Mouse (Mus musculus) midbrain, embryonic 16.5 days (tissue): ENCODE data around the gene Adcy9. TPM values are rescaled to one million over a fixed set of nuclear protein-coding genes. Genes with fewer than 3 reads are reported as not detected.

Experiments used
- ATAC-seq: fragments of 200-750 bp; cut with Nextera tagmentation; 2 replicates; pipeline ENCODE4 v1.8.0; 2017; ENCODE audit warnings: moderate TSS enrichment
- H3K27ac ChIP-seq: fragments of 300-500 bp; sonication (generic); 2 replicates; pipeline ENCODE4 v1.5.1; 2014; ENCODE audit warnings: mild to moderate bottlenecking, low read length, mixed read lengths
- H3K27me3 ChIP-seq: fragments of 300-500 bp; sonication (generic); 2 replicates; pipeline ENCODE4 v1.6.1; 2014; ENCODE audit warnings: low read depth, low read length, mixed read lengths; ENCODE audit not compliant: control insufficient read depth, insufficient read depth
- H3K36me3 ChIP-seq: fragments of 300-500 bp; sonication (generic); 2 replicates; pipeline ENCODE4 v1.6.1; 2014; ENCODE audit warnings: mild to moderate bottlenecking, low read length, moderate library complexity, mixed read lengths; ENCODE audit not compliant: control insufficient read depth, insufficient read depth
- H3K4me1 ChIP-seq: fragments of 300-500 bp; sonication (generic); 2 replicates; pipeline ENCODE4 v1.6.1; 2014; ENCODE audit warnings: mild to moderate bottlenecking, low read length, mixed read lengths; ENCODE audit not compliant: control insufficient read depth, insufficient read depth
- H3K4me2 ChIP-seq: fragments of 300-500 bp; sonication (generic); 2 replicates; pipeline ENCODE4 v1.6.1; 2014; ENCODE audit warnings: mild to moderate bottlenecking, low read length, mixed read lengths
- H3K4me3 ChIP-seq: fragments of 300-500 bp; sonication (generic); 2 replicates; pipeline ENCODE4 v1.5.1; 2014; ENCODE audit warnings: low read depth, mild to moderate bottlenecking, low read length, moderate library complexity, mixed read lengths
- H3K9ac ChIP-seq: fragments of 300-500 bp; sonication (generic); 2 replicates; pipeline ENCODE4 v1.6.1; 2014; ENCODE audit warnings: low read depth, low read length, mixed read lengths
- H3K9me3 ChIP-seq: fragments of 300-500 bp; sonication (generic); replicated peaks from 2 replicates; pipeline ENCODE4 v1.6.1; 2014; ENCODE audit warnings: mild to moderate bottlenecking, low read length, mixed read lengths; ENCODE audit not compliant: control insufficient read depth, poor library complexity, severe bottlenecking
- WGBS: fragments of 180-500 bp; shearing (Covaris S2); extraction: QIAGEN DNeasy Blood & Tissue Kit; methylation state at CpG from one replicate; pipeline ENCODE4 v1.1.7; 2014; 5-methylcytosine and 5-hydroxymethylcytosine counted together
- polyA plus RNA-seq: library from polyadenylated mRNA; unstranded; fragments of >200 nt; fragmentation: Nextera tagmentation; extraction: Ambion mirVana; gene quantifications from 2 replicates; pipeline ENCODE4 v1.2.1, GENCODE M21; 2015

The Adcy9 gene
- polyA plus RNA-seq, 1 experiment from 2014 or later = 4.0 TPM

DNA sequence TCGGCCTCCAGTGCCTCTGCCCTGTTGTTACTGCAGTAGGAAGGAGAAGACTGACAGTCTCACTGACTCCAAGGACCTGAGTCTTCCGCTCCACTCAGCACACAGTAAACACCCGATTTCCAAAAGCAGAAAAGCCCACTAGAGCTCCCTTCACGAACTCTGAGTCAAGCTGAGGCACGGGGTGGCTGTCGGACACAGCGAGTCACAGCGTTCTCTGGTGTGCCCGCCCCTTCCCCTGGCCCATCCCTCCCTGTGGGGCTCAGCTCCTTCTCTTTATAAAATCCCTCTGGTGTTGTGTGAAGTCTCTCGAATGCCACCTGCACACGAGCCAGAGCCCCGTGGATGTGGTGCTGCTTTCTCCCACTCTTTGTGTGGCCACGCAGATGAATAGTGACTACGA lies 7.0 kb downstream of the Adcy9 start:
- Histone ChIP-seq H3K9me3 (no peaks in the 10 kb centered on the region), H3K9ac (peak overlapping the region; percentile 46; the same call in 1 of the 2 replicates), H3K27me3 (no peaks in the 10 kb centered on the region), H3K4me1 (peaks cover 47% of the 10 kb centered on the region), H3K4me2 (peak overlapping the region; percentile 25), H3K27ac (no peak overlapping the region), H3K4me3 (no peak overlapping the region), H3K36me3 (no peaks in the 10 kb centered on the region)
- 48% methylated on average over 14 of the region's 14 CpGs for WGBS
- ATAC-seq = no peak

DNA sequence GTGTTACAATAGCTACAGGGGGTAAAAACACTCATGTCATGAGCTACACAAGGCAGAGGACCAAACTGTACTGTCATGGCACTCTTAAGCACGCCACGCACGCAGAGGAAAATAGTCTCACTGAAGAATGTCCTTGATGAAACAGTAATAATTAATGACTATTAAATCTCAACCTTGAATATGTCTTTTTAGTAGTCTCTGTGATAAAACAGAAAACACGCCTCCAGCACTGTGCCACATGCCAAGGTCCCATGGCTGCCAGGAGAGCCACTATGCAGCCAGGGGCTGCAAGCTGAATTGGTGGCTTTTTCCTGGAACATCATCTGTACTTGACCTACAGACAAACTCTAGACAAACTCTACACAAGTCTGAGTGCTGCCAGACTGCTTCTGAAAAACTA lies 8.0 kb downstream of the Adcy9 start:
- Histone ChIP-seq H3K27me3 (no peaks in the 10 kb centered on the region), H3K9me3 (no peaks in the 10 kb centered on the region), H3K36me3 (no peaks in the 10 kb centered on the region), H3K9ac (no peak overlapping the region), H3K4me1 (peaks cover 39% of the 10 kb centered on the region), H3K4me2 (no peak overlapping the region), H3K27ac (no peak overlapping the region), H3K4me3 (no peak overlapping the region)
- ATAC-seq = no peak
- WGBS = 85% methylated on average over 4 of the region's 4 CpGs

DNA sequence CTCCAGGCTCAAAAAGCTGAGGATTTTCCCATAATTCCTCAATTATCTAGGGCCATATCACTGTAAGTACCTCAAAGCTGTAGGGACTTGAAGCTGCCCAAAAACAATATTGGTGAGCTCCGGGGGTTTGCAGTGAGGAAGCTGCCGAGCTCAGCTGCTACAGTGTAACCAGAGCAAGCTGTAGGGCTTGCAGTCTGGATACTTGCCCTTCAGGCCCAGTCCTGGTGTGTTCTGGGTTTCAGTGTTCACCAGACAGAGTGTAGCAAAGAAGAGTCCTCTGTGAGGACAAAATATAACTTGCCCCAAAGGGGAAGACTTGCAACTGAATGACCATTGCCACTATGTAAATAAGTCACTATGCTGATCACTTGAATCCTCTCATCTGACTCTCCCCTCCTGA lies 9.0 kb downstream of the Adcy9 start:
- Histone ChIP-seq H3K36me3 (no peaks in the 10 kb centered on the region), H3K9ac (no peak overlapping the region), H3K4me1 (peaks cover 31% of the 10 kb centered on the region), H3K27me3 (no peaks in the 10 kb centered on the region), H3K27ac (no peak overlapping the region), H3K4me3 (no peak overlapping the region), H3K9me3 (no peaks in the 10 kb centered on the region), H3K4me2 (no peak overlapping the region)
- ATAC-seq = no peak
- 78% methylated on average over 2 of the region's 2 CpGs for WGBS

DNA sequence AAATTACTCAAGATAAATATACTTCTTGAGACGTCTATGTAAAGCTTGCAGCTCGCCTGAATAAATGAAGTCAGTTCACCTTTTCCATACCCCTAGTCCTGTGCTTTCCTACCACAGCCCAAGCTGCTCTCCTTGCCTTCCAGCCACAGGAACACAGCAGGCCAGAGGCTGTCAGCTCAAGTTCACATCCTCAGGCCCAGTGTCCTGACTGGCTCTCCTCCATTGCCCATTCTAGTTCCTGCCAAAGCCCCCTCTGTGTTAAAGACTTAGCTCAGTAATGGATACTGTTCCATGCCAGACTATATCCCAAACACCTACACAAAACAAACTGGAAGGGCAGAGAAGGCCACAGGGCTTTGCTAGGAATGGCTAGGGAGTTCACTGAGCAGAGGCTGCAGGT lies 12.8 kb downstream of the Adcy9 start:
- Histone ChIP-seq H3K36me3 (no peaks in the 10 kb centered on the region), H3K27ac (no peak overlapping the region), H3K27me3 (no peaks in the 10 kb centered on the region), H3K4me3 (no peak overlapping the region), H3K4me2 (no peak overlapping the region), H3K9ac (no peak overlapping the region), H3K4me1 (0 out of 2 replicates have a peak, but pooled peaks cover 2% of the 10 kb centered on the region), H3K9me3 (no peaks in the 10 kb centered on the region)
- WGBS = 77% methylated on average over 2 of the region's 2 CpGs
- ATAC-seq = no peak

DNA sequence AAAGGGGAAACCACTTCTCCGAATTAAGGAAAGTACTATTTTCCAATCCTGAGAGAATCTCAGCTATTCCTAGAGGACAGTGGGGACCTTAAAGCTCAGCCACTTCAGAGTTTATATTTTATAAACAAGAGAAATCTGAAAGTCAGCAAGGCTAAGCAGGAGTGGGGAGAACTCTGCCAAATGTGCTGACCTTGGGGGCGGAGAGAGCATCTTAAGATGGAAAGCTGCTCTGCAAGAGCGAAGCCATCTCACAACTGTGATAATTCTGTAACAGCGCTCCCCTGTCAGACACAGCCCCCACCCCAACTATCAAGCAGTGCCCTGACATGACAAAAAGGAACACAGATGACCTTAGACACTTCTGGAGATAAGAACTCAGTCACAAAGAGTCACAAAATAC lies 13.6 kb downstream of the Adcy9 start:
- Histone ChIP-seq H3K4me3 (no peak overlapping the region), H3K9me3 (no peaks in the 10 kb centered on the region), H3K9ac (no peak overlapping the region), H3K4me2 (no peak overlapping the region), H3K4me1 (0 out of 2 replicates have a peak, but pooled peaks cover 2% of the 10 kb centered on the region), H3K36me3 (no peaks in the 10 kb centered on the region), H3K27ac (no peak overlapping the region), H3K27me3 (no peaks in the 10 kb centered on the region)
- 69% methylated on average over 4 of the region's 4 CpGs for WGBS
- no peak for ATAC-seq

DNA sequence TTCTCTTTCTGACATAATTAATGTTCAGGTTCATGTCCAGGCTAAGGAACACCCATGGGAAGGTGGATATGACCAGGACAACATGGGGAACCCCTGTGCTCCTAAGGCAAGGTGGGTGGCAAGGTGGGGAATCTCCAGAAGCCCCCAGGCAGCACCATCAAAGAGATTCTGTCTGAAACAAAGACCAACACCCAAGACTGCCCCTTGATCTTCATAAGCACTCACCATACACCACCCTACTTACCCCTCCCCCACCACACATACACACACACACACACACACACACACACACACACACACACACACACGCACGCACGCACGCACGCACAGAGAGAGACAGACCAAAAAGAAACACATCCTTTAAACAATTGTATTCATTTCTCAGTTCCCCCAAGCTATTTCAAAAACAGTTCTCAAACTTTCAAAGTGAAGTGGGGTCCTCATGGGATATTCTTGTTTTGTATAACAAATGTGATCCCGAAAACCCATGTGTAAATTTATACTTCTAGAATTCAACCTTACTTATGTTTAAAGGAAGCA lies 14.2 kb downstream of the Adcy9 start:
- H3K27ac ChIP-seq = no peak overlapping the region
- 0 out of 2 replicates have a peak, but pooled peaks cover 2% of the 10 kb centered on the region for H3K4me1 ChIP-seq
- H3K27me3 ChIP-seq = no peaks in the 10 kb centered on the region
- no peak overlapping the region for H3K9ac ChIP-seq
- WGBS = 75% methylated on average over 6 of the region's 6 CpGs
- H3K36me3 ChIP-seq = no peaks in the 10 kb centered on the region
- H3K4me2 ChIP-seq = no peak overlapping the region
- H3K4me3 ChIP-seq = no peak overlapping the region
- ATAC-seq = no peak
- H3K9me3 ChIP-seq = no peaks in the 10 kb centered on the region

DNA sequence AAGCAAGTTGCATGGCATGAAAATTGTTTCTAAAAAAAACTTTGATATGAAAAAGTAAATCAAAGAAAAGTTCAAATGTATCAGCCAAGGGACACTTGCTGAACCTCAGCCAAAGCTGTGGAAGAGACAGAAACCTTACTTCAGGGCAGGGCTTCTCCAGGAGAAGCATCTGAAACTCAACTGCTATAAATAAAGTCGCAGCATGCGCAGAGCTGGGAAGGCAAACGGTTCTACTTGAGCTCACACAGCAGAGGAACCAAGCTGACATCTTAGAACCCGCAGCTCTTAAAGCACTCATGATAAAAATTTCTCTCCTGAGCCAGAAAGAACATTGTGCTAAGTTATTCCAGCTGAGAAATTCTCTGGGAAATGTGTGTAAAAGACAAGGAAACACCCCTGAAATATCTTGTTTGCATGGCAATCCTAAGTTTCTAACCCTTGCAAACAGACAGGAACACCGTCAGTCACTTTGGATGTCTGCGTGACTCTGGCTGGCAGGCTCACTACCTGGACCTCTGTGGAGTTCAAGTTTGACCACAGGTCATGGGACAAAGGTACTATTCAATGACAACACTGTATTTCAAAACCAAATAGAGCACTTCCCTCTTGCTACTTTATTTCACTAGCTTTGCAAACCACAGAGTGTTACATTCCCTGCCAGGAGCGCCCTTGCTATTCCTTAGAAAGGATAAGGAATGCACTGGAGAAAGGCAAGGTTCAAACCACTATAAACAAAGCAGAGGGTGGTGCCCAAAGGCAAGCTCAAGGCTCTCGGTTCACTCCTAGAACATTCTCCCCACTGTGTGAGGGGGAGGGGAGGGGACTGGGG lies 15.2 kb downstream of the Adcy9 start:
- H3K4me2 ChIP-seq = no peak overlapping the region
- 72% methylated on average over 8 of the region's 8 CpGs for WGBS

DNA sequence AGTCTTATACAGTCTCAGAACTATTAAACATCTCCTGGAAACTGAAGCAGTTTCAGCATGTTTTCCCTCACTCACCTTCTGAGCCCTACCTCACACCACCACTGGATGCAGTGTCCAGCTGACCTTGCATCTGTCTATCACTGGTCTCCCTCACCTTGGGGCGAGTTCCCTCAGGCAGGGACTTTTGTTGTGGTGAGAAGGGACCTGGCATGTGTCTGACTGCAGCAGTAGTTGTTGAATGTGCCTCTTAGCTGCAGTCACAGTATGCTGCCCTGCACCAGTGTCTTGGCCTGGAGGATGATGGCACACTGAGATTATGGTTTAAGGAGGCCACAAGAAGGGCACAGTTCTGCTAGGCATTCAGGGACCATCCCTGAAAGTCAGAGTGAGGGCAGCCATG lies 19.2 kb downstream of the Adcy9 start:
- H3K27ac ChIP-seq = no peak overlapping the region
- WGBS = 58% methylated on average over 1 of the region's 1 CpGs
- no peak overlapping the region for H3K4me3 ChIP-seq
- no peak overlapping the region for H3K9ac ChIP-seq
- no peak for ATAC-seq
- H3K4me1 ChIP-seq = no peaks in the 10 kb centered on the region
- H3K27me3 ChIP-seq = no peaks in the 10 kb centered on the region
- no peak overlapping the region for H3K4me2 ChIP-seq
- no peaks in the 10 kb centered on the region for H3K36me3 ChIP-seq
- no peaks in the 10 kb centered on the region for H3K9me3 ChIP-seq

More for the DNA sequence above, 15.2 kb downstream of the Adcy9 start:
- ATAC-seq = no peak
- Histone ChIP-seq H3K27me3 (no peaks in the 10 kb centered on the region), H3K36me3 (no peaks in the 10 kb centered on the region), H3K9ac (no peak overlapping the region), H3K9me3 (no peaks in the 10 kb centered on the region), H3K27ac (no peak overlapping the region), H3K4me1 (0 out of 2 replicates have a peak, but pooled peaks cover 2% of the 10 kb centered on the region), H3K4me3 (no peak overlapping the region)

DNA sequence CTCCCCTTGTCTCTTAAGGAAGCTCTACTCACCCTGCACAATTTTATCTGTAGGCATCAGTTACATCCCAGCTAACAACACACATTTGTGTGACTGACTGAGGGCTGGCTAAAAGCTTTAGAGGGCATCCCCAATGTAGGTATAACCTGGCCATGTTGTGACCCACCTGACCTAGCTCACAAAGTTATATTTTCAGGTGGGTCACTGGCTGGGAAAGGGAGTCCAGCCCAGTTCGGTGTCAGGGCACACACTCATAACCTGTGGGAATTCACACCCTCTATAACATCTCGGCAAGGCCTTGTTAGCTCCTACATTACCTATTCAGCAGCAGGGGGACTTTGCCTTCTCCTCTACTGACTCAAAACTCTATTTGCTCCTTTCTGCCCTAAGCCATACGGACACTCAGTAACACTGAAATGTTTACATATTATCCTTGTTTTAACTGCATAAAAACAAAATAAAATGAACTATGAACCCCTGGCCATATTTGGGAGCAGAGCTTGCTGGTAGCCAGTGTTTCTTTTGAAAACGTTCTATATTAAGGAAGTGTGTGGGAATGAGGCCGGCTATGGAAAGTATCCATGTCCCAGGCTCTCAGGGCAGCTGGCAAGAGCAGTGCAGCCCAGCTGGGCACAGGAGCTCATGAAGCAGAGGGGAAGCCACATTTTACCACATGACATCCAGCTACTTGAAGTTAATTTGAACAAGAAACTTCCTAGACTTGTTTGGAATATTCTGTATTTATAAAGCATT lies 20.7 kb downstream of the Adcy9 start:
- Histone ChIP-seq H3K4me3 (no peak overlapping the region), H3K27ac (no peak overlapping the region), H3K4me2 (no peak overlapping the region), H3K27me3 (no peaks in the 10 kb centered on the region), H3K9me3 (no peaks in the 10 kb centered on the region), H3K36me3 (no peaks in the 10 kb centered on the region), H3K9ac (no peak overlapping the region), H3K4me1 (no peaks in the 10 kb centered on the region)
- WGBS = 83% methylated on average over 5 of the region's 5 CpGs
- no peak for ATAC-seq
